Mouse (Mus musculus): Measurements from ENCODE around the gene Ctse.

Ctse gene

DNA sequence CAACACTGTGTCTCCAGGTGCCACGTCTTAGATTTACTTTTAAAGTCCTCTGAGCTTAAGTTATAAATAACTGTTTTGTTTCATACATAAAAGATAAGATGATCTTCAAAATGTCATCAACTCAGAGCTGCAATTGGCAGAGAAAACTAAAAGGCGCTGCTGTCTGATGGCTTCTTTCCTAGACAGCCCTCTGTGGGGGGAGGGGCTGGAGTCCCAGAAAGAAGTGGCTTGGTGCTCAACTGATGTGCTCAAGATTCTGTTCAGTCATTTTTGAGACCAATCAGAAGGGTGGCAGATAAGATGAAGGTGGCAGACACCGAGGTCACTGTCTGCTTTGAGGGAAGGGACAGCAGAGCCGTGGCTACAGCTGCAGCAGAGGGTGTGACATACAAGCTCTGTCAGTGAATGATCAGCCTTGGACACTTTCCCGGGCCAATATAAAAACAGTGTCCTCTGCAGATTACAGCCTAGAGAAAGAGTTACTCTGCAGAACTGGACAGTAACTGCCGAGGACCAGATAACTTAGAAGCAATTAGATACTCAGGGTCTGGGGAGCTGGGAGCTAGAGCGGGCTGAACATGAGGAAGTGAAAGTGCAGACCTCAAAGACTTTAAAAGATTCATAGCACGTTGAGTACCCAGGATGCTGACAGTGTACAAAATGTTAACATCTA is 64.1 kb downstream of the Ctse start:
- DNase-seq: peak; percentile 24

DNA sequence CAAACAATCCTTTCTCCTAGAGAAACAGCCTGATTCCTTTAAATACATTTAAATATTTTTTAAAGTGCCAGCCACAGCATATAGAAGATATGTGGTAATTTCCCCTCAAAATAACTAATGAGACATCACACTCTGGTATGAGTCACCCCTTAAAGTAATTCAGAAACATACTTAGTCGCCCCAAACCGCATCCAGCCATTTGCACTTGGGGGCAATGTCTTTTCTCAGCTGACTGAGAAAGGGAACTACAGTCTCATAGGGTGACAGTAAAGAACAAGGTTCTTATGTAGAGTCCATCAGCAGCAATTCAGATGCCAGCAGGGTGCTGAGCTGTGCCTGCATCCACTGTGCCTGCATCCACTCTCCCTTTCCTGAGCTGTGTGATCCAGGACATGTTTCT is 65.4 kb downstream of the Ctse start:
- DNase-seq: no peak

DNA sequence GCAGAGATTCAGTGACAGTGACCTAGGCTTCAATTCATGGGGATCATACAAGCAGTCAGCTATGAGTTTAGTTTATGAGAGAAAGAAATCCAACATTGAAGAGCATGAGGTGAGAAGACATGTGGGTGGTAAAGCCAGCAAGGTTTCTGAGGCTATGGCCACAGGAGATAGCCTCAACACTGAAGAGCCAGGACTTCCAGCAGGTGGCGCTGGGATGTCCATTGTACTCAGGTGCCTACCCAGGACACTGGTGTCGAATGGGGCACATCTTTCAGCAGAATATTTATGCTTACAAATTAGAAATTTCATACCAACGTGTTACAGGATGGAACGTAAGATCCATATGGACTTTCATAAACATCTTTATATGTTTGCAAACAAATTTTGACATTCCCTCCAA is 70.2 kb downstream of the Ctse start:
- peak; percentile 80 for DNase-seq

DNA sequence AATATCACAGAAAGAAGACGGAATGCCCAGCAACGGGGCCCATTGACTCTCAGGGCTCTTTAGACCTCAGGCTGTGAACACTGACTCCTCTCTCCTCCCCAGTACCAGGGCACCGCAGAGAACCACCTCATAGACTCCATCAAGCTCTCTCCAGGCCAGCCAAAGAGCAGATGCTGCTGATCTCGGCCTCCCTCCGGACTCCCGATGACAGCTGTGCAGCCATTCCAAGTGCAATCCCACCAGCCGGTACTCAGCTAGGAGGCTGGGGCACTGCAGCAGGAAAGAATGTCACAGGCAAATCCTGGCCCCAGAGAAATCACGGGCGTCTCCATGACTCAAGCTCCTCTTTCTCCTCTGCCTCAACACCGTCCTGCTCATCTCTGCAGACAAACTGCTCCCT is 73.4 kb downstream of the Ctse start:
- no peak for DNase-seq

DNA sequence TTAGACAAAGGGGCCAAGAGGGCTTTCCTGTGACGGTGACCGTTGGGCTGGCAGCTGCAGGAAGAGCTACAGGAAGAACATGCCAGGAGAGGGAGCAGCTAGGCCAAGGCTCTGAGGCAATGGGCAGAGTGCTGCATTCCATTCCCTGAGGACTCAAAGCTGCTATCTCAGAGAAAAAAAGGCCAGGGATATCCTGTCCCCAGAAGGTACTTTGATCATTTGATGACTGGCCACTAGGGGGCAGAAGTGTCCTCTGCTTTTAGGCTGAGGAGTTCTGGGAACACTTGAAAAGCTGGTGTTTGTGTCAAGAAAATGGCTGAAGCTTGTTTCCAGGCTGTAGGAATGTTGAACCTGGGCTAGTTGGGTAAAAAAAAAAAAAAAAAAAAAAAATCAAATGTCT is 74.3 kb downstream of the Ctse start:
- DNase-seq: peak; percentile 93

DNA sequence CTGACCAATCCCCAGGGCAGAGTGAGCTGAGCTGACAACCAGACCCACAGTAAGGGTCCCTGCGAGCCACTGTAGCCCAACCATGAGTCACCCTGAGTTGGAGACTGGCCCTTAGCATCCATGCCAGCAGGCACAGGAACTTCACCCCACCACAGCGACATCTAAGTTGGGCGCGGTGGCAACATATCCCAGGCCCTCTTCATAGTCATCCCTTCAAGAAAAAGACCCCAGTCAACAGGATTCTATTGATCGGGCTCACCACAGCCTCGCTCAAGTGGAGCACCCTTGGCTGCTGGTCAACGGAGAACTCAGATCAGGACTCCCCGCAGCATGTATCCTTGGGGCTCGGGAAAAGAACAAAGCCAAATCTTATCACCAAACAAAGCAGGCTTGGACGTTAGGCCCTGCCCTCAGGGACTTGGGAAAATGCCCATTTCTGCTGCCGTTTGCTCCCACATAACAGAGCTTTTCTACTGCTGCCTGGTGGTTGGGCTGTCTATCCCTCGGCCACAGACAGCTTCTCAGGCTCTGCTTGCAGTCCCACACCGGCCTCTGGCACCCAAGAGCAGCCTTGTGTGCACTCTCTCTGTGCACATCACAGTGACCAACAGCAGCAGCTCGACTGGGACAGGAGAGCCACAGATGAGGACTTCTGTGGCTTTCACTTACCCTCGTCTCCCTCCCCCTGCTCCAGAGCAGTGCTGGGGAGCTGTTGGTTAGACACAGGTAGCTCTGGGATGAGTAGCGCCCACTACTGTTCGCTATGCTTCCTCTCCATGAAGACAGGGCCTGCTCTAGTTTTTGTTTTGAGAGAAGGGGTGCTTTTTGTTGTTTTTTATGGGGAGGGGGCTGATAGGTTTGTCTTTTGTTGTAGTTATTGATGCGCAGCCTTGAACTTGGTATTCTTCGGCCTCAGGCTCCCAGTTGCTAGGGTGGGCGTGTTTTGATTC is 76.6 kb downstream of the Ctse start:
- DNase-seq: peak; percentile 15

DNA sequence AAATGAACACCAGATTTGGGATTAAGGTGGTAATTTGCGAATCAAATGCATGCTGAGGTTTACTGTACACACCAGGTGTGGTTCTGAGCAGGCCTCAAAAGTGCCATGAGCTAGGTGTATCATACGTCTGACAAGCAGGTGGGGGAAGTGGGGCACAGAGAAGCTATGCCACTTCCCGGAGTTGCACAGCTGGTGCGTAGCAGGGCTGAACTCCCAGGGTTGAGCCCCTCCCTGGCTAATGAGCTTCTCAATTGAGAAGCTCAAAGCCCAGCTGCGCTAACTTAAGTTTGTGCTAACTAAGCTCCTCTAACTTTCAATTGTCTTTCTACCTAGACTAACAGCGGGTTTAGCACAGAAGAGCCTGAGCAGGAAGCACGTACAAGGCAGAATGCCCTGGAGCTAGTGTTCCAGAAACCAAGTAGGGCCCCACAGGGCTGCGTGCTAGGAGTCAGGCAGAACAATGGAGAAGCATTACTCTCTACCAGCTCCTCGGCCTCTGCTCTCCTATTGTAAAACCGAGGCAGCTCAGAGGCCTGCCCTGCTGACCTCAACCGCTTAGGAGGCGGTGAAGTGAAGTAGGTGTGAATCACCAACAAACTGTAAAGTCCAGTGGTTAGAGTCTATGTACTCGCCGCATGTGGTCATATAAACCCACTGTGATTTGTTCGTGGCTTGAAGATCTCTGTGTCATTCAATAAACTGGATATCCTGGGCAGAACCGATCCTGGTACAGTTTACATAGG is 81.0 kb downstream of the Ctse start:
- no peak for DNase-seq

DNA sequence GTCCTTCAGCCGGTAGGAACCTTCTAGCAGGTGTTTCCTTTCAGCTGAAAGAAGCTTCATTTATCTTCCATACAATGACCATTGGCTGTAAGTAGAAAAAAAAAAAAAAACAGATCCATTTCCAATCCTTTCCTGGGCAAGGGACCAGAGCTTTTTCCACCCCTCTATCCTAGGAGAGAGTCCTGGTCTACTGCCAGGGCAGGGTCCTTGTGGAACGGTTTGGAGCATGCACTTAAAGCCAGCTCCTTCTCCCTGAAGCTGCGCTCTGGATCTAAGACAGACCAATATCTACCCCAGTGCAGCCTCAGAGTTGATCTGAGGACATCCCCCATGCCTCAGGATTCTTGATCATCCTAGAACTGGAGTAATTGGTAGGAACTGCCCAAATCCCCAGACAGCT is 83.9 kb downstream of the Ctse start:
- DNase-seq: no peak

DNA sequence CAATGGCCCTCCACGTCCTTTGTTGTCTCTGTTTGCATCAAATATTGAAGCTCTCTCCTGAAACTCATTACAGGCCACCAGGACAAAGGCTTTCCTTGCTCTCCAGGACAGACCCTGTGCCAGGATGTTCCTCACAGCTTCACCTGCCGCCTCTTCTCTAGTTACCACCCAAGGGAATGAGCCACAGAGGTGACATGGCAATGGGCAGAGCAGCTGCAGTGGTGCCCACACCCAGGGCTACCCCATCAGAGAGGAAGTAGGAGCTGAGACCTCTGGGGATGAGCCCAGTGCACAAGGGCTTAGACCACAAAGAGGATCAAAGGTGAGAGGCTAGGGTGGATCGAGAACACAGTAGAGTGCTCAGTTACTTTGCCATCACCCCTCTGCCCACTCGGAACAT is 85.4 kb downstream of the Ctse start:
- DNase-seq: no peak
